Mouse (Mus musculus) megakaryocyte progenitor cell, adult 5-6 weeks (primary cell): ENCODE data around the gene Fbxw2. TPM values are rescaled to one million over a fixed set of nuclear protein-coding genes. Genes with fewer than 3 reads are reported as not detected.
A peak's percentile ranks its signal among the peaks of the same experiment; 100 is the strongest.
"Not testable (repeated sequence)": the region's sequence is repeated elsewhere in the genome, so short reads cannot be mapped to it uniquely, and the experiment has no call there.

ENCODE experiments used
- ATAC-seq: replicated peaks from 2 replicates; pipeline ENCODE4 v1.8.0; 2016; ENCODE audit warnings: mild to moderate bottlenecking, moderate TSS enrichment, inconsistent platforms; ENCODE audit not compliant: poor library complexity
- total RNA-seq, 2 experiments: library from RNA; stranded (forward) in 1 of 2; stranded (reverse) in 1 of 2; fragments of 157-497, 149-512 nt in 1 of 2; fragments of 200-1000 nt in 1 of 2; gene quantifications; 2 replicates each; pipeline versions ENCODE4 v1.2.3 to v1.2.4; 2015 to 2017

Gene Fbxw2
- total RNA-seq, 2 experiments from 2014 or later = 48.8 to 49.1 TPM

GRCm38 (mm10) chr2:34777237-34777868 lies 48.8 kb downstream of the Fbxw2 start:
- ATAC-seq = no peak

DNA sequence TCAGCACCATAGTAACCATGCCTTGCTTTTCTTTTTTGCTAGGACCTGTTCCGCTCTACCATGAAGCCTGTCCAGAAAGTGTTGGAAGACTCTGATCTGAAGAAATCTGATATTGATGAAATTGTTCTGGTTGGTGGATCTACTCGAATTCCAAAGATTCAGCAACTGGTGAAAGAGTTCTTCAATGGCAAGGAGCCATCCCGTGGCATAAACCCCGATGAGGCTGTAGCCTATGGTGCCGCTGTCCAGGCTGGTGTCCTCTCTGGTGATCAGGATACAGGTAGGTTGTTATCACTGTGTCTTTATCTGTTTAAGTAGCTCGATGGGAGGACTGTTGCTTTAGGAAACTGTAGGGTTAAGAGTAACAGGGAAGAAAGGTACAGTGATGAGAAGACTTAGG lies 51.6 kb downstream of the Fbxw2 start:
- no peak for ATAC-seq

DNA sequence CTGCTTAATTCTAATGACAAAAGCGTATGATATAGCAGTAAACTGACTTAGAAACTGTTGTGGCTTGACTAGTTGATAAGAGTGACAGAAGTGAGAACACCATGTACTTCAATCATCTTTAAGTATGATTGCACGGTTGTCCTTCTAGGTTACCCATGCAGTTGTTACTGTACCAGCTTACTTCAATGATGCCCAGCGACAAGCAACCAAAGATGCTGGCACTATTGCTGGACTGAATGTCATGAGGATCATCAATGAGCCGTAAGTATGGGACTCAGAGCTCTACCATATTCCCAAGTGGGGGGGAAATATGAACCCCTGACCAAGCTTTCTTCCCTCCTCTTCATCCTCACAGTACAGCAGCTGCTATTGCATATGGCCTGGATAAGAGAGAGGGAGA lies 52.4 kb downstream of the Fbxw2 start:
- no peak for ATAC-seq

DNA sequence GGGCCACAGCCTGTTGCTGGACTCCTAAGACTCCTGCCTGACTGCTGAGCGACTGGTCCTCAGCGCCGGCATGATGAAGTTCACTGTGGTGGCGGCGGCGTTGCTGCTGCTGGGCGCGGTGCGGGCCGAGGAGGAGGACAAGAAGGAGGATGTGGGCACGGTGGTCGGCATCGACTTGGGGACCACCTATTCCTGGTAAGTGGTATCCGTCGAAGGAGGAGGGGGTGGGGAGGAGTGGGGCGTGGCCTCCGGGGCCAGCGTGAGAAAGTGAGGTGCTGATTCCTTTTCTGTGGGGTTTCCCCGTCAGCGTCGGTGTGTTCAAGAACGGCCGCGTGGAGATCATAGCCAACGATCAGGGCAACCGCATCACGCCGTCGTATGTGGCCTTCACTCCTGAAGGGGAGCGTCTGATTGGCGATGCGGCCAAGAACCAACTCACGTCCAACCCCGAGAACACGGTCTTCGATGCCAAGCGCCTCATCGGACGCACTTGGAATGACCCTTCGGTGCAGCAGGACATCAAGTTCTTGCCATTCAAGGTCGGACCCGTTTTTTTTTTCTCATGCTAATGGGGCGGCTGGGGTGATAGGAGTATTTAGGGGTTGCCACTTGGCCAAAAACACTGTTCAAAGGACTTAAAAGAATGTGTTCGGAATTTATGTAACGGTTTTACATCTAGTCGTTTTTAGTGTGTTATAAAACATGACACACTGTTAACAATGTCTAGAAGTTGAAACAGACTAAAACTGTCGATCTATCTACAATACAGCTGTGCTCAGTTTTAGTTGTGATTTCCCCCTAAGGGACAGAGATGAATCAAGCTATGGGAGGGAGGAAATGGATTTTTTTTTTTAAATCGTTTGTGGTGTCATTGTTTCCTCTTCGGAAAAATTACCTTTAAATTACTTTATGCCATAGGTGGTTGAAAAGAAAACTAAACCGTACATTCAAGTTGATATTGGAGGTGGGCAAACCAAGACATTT lies 53.6 kb downstream of the Fbxw2 start:
- ATAC-seq = no peak

- peak; percentile 85 for ATAC-seq
Observed at GRCm38 (mm10) chr2:34771368-34772226, 54.5 kb downstream of the Fbxw2 start, which contains the start of gene Hspa5. Gene Hspa5, plus strand, starts transcription at chr2:34771970.

DNA sequence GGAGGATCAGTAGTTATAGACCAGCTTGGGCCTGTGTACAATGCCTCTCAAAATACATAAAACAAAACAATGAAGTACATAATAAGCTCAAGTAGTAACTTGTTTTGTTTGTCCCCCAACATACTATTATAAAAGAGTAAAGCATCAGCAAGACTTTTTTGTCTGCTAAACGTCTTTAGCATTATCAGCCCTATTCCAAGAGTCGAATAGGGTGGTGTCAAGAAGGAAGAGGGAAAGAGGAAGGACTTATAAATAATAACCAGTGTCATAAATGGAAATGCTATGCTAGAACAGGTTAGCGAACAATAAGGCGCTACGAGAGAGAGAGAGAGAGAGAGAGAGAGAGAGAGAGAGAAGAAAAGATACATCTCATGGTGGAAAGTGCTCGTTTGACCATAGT lies 55.2 kb downstream of the Fbxw2 start:
- ATAC-seq = no peak

GRCm38 (mm10) chr2:34770049-34770448 lies 56.1 kb downstream of the Fbxw2 start:
- ATAC-seq = no peak

DNA sequence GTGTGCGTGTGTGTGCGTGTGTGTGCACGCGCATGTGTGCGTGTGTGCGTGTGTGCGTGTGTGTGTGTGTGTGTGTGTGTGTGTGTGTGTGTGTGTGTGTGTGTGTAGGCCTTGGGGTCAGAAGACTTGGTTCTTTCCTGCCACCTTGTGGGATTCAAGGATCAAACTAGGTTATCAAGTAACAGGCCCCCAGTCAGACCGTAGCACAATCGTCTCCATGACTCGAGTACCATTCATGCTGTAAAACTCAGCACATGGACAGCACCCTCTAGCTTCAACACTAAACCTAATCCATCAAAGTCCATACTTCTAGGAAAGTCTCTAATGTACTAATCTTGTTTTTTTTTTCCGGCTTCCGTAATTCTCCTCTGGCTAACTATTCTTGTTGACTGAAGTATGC lies 61.3 kb downstream of the Fbxw2 start:
- ATAC-seq = no peak

DNA sequence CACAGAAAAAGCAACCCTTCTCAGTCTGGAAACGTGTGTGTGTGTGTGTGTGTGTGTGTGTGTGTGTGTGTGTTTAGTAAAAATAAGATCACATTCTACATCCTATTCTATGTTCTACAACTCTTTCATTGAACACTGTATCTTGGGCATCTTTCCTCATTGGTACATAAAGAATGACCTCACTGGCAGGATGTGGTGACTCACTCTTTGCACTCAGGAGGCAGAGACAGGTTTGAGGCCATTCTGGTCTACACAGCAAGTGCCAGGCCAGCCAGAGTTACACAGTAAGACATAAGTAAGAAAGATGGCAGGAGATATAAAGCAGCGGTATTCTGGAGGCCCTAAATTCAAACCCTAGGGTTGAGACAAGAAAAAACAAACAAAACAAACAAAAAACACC lies 63.2 kb downstream of the Fbxw2 start:
- ATAC-seq = no peak

GRCm38 (mm10) chr2:34762174-34762573 lies 63.9 kb downstream of the Fbxw2 start:
- 0 out of 2 replicates have a peak, but pooled peaks have one; percentile 31 for ATAC-seq

DNA sequence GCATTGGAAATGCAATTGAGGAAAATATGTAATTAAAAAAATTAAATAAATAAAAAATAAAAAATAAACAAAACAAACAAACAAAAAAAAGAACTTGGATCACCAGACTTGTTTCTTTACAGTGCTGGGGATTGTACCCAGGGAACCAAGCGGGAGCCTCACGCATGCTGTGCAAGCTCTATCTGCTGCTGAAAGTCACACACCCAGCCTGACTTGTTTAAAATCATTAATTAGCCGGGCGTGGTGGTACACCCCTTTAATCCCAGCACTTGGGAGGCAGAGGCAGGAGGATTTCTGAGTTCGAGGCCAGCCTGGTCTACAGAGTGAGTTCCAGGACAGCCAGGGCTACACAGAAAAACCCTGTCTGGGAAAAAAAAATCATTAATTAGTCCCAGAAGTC lies 64.8 kb downstream of the Fbxw2 start:
- not testable (repeated sequence) for ATAC-seq

DNA sequence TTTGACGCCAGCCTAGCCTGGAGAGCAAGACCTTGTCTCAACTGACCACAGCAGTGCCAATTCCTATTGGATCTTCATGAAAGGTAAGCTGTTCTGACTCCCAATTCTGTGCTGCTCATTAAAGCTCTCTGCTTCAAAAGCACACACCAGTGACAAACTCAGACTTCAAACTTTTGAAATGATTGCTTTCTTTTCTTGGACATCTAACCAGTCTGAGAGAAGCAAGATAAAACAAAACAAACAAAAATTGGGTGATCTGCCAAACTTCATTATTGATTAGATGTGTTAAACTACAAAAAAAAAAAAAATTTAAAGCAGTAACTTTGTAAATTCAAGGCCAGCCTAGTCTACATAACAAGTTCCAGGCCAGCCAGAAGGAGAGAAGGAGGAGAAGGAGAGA lies 68.8 kb downstream of the Fbxw2 start:
- ATAC-seq = no peak

GRCm38 (mm10) chr2:34754551-34755358 lies 71.4 kb downstream of the Fbxw2 start, which contains the start of gene Gapvd1:
Gene Gapvd1, minus strand, starts transcription at chr2:34755232.
- peak; percentile 45 for ATAC-seq

Other genes with a start within 250 kb of the Fbxw2 start
- 45.4 and 56.7 TPM in 2 replicates for gene Gapvd1, start 71.1 kb downstream of the Fbxw2 start, total RNA-seq (2015)
- gene Gapvd1, start 71.1 kb downstream of the Fbxw2 start, total RNA-seq (2017) = 73.4 and 83.3 TPM in 2 replicates
- gene Hspa5, start 54.3 kb downstream of the Fbxw2 start, total RNA-seq (2015) = 536 and 641 TPM in 2 replicates
- 1,697 and 1,773 TPM in 2 replicates for gene Hspa5, start 54.3 kb downstream of the Fbxw2 start, total RNA-seq (2017)
- 18.1 and 21.7 TPM in 2 replicates for gene Rabepk, start 26.4 kb downstream of the Fbxw2 start, total RNA-seq (2015)
- gene Rabepk, start 26.4 kb downstream of the Fbxw2 start, total RNA-seq (2017) = 40.4 and 52.7 TPM in 2 replicates
- gene Gm34653, start 6.7 kb upstream of the Fbxw2 start, total RNA-seq (2015) = 0.64 TPM in 1 of 2 replicates, not detected in the other
- not detected in 2 replicates for gene Gm34653, start 6.7 kb upstream of the Fbxw2 start, total RNA-seq (2017)
- gene Cutal, start 48.1 kb upstream of the Fbxw2 start, total RNA-seq (2015) = not detected in 2 replicates
- gene Cutal, start 48.1 kb upstream of the Fbxw2 start, total RNA-seq (2017) = not detected in 2 replicates
- gene Psmd5, start 48.7 kb upstream of the Fbxw2 start, total RNA-seq (2015) = 81.7 and 88.9 TPM in 2 replicates
- gene Psmd5, start 48.7 kb upstream of the Fbxw2 start, total RNA-seq (2017) = 27.5 and 33.9 TPM in 2 replicates
- 6.9 and 8.8 TPM in 2 replicates for gene Phf19, start 87.7 kb upstream of the Fbxw2 start, total RNA-seq (2015)
- gene Phf19, start 87.7 kb upstream of the Fbxw2 start, total RNA-seq (2017) = 6.5 and 10.0 TPM in 2 replicates
- gene Traf1, start 135.5 kb upstream of the Fbxw2 start, total RNA-seq (2015) = 1.3 and 1.4 TPM in 2 replicates
- 0.61 TPM in 1 of 2 replicates, not detected in the other for gene Traf1, start 135.5 kb upstream of the Fbxw2 start, total RNA-seq (2017)
- not detected in 2 replicates for gene Hc, start 235.1 kb upstream of the Fbxw2 start, total RNA-seq (2015)
- not detected in 2 replicates for gene Hc, start 235.1 kb upstream of the Fbxw2 start, total RNA-seq (2017)